Mouse (Mus musculus): ENCODE data around the gene Grip1.

The Grip1 gene

DNA sequence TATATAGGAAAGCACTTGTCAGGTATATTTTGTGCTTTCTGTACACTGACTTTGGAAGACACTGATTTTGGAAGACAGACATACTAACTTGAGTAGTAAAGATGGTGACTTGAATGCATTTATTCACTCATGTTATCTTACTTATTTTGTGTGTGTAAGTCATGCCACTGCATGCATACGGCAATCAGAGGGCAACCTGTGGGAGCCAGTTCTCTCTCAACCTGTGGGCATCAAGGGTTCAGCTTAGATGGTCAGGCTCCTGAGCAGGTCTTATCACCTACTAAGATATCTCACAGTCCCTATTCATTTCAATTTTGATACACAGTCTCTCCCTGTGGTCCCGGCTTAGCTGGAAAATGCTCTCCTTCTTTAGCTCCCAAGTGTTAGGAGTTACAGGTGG lies 5.4 kb downstream of the Grip1 start:
- no peak for DNase-seq (ENCODE audit: low read depth, low spot score)

DNA sequence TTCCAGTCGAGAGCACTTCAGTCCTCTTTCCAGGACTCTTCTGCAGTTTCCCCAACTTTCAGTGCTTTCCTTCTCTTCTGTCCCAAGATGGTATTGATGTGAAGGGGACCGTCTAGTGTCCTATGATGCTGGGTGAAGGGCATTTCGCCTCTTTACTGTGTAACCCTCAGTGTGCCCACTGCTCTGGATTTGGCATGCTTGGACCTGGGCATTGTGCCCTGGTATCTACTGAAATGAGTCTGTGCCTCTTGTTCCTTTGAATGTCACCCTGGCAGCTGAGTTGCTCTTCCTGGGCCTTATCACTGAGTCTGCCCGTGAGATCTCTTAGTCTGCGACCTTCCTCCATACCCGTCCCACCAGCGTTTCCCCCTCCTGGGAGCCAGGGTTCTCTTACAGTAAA lies 9.7 kb downstream of the Grip1 start:
- DNase-seq (ENCODE audit: low read depth, low spot score) = no peak

DNA sequence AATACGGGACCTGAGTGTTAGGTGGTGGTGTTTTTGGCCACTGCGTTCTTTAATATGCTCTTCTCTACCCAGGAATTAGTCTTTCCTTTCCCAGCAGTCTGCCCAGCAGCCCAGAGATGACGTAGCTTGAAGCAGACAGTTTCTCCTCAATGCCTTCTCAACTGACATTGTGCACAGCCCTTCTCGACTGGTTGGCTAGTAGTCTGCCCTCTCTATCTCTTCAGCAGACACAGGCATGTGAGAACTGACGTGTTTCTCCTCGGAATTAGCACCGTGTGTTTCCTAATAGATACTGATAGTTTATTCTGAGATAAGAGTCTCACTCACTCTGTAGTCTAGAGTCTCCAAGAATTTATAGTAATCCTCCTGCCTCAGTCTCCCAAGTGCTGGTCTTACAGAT lies 10.2 kb downstream of the Grip1 start:
- no peak for DNase-seq (ENCODE audit: low read depth, low spot score)

DNA sequence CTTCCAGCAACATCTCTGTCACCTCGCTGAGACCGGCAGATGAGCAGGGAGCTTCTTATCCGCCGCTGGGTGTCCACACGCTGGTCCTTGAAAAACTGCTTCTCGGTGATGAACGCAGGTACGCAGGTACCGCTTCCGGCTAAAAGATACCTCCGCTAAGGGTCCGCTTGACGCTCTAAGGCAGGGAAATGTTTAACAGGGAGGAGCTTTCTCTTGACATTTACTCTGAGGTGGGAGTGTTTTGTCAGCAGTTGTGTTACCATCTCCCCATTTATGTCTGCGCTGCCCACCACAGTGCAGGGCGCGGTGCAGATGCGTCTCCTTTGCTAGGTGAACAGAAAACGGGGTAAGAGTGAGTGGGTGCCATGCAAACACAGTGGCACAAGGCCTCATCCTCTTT lies 14.3 kb downstream of the Grip1 start:
- DNase-seq (ENCODE audit: low read depth, low spot score) = no peak

DNA sequence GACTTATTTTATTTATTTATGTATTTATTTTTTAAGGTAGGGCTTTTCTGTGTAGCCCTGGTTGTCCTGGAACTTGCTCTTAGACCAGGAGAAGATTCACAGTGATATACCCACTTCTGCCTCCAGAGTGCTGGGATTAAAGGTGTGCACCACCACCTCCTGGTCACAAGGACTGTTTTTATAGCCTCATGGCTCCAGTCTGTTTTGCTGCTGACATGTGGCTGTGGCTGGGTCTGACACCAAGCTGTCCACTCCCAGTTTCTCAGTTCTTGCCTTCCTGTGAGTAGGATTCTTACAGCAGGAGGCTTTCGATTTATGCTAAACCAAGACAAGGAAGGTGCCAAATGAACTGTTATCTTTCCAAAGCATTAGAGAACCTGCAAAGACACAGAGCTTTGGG lies 16.5 kb downstream of the Grip1 start:
- no peak for DNase-seq (ENCODE audit: low read depth, low spot score)

DNA sequence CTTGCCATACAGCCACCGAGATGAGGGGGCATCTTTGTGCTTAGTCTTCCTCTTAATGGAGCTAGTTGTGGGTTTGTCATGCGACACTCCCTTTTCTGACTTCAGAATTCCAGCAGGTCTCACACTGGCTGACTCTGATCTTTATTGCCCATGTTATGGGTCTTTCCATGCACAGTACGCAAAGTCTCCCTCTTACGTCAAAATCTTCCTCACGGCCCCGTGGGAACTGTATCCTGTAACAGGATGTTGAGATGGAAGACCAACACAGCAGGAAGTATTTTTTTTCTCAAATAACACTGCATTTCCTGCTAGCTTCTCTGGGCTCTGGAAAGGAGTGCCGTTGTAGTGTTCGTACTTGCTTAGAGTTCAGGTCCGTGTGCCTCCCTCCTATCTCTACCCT lies 21.5 kb downstream of the Grip1 start:
- DNase-seq (ENCODE audit: low read depth, low spot score) = no peak

DNA sequence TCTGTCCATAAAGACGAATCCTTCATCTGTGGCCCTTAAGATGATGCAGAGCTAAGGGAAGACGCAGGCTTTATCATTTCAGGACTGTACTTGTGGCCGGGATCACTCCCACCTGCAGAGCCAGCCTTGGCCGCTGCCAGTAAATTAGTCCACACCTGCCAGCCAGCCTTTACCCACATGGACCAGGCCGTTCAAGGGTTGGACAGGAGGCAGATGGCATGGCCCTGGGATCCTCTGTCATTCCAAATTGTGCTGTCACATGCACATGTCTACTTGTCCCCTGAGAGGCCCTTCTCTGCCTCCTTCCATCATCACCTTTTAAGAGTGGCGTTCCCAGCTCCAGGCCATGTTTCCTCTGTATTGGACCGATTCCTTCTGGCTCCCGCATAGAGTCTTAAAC lies 24.0 kb downstream of the Grip1 start:
- no peak for DNase-seq (ENCODE audit: low read depth, low spot score)

DNA sequence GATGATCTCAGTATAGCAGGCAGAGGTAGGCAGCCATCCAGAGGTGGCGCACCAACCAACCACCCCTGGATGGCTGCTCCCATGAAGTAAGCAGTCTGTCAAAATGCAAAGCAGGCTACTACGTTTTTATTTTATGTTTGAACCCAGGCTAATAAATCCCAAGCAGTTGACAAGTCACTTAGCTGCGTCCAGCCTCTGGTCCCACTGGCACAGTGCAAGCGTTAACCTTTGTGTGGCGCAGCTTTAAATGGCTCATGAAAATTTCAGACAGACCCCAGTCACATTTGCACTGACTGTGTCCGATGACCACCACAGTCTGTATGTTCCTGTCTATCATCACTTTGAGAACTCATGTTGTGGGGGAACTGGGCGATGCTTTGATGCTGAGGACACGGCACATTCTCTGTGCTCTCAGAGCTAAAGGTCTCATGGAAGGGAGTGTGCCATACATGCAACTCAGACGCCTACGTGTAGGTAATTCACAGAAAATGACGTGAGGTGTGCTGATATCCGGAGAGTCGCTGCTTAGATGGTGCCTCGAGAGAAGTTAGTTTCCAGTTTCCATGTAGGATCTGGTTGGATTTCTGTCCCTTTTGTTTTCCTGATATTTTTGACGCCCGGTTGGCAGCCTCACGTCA lies 29.6 kb downstream of the Grip1 start:
- no peak for DNase-seq (ENCODE audit: low read depth, low spot score)

DNA sequence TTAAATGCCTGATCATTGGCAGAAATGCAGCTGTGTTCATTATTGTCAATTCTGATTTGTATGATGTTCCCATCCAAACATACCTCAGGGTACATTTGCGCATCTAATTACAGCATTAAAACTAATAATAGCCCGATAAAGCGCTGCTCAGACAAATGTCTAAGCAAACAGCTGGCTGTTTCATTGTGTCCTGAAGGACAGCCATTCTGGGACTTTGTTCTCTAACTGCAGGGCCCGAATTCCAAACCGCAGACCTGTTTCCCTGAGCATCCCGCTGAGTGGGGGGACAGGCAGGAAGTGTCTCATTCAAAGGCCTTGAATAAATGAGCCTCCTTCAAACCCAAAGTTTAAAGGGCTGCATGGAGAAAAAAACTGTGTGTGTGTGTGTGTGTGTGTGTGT lies 30.1 kb downstream of the Grip1 start:
- no peak for DNase-seq (ENCODE audit: low read depth, low spot score)

DNA sequence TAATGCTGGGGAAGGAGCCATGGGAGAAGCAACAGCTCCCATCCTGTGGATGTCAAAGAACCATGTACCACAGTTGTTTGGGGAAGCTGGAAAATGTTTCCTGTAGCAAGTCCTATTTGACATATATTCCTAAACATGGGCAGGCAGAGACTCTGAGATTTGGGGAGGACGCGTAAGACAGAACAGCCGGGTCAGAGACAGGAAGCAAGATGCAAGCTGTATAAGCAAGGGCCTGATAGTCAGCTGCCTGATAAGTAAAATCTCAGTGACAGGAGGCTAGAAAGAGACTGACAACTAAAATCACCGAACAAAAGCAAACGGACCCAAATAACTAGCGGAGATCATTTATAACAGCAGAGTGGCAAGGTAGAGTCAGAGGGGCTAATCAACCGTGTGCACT lies 33.3 kb downstream of the Grip1 start:
- no peak for DNase-seq (ENCODE audit: low read depth, low spot score)

DNA sequence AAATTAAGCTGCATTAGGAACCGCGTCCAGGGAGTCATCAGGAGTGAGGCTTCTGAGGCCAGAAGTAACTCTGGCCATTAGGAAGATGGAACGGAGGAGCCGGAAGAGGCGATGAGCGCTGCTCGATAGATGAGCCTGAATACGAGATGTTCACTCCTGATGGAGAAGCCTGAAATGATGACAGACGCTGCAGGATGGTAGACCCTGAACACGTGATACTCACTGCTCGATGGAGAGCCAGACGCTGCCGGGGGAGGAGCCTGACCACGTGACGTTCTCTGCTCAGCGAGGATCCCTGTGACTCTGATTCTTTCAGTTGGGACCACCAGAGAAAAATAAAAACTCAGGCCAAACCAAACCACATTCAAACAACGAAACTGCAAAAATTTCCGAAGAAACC lies 37.2 kb downstream of the Grip1 start:
- DNase-seq (ENCODE audit: low read depth, low spot score) = no peak

DNA sequence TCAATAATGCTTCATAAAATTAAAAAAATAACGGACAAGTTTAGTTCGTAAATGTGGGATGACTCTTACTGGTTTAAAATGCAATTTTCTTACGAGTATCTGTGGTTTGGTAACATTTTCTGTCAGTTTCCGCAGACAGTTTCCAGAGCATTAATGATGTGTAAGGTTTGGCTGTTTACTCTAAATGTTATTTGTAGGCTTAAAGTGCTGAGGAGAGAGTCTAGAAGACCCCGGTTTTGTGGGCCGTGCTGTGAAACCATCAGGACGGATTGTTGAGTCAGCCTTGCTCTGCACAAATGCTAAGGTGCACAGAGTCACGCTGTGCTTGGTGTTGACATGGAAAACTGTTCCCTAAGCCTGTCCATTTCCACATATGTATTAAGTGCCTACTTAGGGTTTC lies 41.7 kb downstream of the Grip1 start:
- DNase-seq (ENCODE audit: low read depth, low spot score) = no peak

DNA sequence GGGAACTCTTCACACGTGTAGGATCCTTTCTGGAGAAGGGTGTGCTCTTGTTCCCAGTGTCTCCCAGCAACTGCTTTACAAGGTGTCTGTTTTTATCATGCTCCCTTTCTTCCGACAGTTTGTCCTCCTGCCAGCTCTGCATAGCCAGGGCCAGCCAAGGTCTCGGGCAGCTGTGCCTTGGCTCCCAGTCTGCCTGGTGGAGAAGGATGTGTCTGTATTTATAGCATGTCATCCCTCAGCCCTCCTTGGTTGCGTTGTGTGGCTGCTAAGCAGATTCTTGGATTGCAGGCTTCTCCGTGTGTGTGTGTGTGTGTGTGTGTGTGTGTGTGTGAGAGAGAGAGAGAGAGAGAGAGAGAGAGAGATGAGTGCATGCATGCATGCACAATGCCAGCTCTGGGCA lies 42.6 kb downstream of the Grip1 start:
- DNase-seq (ENCODE audit: low read depth, low spot score) = no peak

DNA sequence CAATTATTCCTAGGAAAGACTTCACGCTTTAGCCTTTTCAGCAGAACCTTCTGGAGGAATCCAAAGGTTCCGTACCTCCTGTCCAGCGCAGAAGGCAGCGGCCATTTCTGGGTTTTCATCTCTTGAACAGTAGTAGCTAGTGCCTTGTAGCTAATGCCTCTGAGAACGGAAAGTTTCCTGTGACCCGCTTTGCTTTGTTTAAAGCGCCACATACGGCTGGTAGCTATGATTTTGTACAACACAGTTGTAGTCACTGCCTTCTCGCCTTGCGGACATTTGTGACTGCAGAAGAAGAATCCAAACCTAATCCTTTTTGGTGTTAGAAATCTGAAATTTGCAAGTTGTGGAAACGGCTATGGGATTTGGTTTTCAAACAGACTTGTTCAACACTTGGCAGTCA lies 68.1 kb downstream of the Grip1 start:
- DNase-seq (ENCODE audit: low read depth, low spot score) = no peak

DNA sequence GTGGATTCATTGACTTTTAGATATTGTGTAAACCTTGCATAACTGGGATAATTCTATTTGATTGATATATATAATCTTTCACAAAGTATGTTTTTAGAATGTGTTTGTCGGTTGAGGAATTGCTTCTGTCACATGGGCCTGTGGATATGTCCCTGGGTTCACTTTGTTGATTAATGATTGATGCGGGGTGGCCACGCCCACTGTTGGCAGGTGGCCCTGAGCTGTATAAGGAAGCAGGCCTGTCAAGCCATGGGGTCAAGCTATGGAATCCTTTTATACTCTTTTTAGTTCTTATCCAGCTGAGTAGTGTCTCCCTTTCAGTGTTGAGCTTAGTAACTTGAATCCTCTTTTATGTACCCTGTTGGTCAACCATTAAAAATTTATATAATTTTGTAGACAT lies 72.1 kb downstream of the Grip1 start:
- DNase-seq (ENCODE audit: low read depth, low spot score) = no peak

DNA sequence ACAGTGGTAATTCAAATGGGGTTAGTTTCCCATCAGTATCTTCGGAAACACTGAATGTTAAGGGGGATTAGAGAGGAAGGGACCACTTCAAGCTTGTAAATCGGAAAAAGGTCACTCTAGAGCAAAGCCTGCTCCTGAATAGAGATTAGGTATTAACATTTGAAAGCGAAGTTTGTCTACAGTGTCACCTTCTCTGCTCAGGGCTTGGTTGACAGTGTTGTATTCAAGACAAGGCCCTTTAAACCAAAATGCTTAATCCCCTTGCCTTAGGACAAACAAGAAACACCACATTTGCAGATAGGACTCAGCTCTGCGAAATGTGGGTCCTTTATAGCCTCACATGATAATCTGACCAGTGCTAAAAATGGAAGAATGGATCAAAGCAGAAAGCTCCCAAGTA lies 81.2 kb downstream of the Grip1 start:
- DNase-seq (ENCODE audit: low read depth, low spot score) = no peak

DNA sequence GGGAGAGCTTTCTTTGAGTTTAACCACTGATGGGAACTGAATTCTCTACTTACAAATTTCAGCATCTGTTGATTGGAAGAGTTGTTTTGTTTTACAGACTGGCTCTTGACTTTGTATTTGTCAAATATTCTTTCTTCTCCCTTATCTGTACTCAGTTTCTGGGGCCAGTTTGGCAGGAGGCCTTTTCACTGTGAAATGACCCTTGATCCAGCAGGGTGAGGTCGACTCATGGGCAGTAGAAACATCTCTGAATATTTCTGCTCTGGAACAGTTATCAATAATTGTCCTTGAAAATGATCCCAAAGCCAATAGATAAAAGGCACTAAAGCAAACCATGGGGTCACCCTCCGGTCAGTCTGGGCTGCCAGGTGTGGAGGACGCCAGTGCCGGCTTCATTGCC lies 88.0 kb downstream of the Grip1 start:
- no peak for DNase-seq (ENCODE audit: low read depth, low spot score)

DNA sequence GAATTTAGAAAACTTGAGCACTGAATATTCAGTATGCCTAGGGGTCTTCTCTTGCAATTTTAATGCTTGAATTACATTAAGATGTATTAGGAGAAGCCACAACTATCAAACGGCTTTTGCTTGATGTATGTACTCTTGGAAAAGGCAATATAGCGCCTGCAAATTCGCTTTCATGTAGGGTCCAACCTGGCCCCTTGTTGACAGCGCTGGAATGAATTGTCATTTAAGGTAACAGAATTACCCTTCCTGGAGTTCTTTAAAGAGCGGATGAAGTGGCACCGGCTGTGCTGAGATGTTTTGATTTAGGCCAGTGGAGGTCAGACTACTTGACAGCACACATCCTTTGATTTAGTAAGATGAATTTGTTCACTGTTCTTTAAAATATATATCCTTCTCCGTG lies 90.1 kb downstream of the Grip1 start:
- no peak for DNase-seq (ENCODE audit: low read depth, low spot score)

DNA sequence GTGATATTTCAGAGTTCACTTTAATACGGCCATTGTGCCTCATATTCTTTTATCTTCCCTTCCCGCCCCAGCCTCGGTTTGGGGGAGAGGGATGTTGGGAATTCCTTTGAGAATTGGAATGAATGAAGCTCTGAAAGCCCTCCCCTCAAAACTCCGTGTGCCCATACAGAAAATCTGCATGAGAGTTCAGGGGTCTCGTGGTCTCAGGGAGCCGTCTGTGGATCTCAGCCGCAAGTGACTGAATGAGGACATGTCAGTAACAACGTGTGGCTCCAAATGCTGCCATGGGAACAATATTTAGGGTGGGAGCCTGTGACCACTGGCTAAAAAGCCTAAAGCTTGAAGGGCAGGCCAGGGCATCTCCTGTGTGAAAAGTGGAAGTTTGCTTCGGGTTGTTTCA lies 91.1 kb downstream of the Grip1 start:
- DNase-seq (ENCODE audit: low read depth, low spot score) = no peak

DNA sequence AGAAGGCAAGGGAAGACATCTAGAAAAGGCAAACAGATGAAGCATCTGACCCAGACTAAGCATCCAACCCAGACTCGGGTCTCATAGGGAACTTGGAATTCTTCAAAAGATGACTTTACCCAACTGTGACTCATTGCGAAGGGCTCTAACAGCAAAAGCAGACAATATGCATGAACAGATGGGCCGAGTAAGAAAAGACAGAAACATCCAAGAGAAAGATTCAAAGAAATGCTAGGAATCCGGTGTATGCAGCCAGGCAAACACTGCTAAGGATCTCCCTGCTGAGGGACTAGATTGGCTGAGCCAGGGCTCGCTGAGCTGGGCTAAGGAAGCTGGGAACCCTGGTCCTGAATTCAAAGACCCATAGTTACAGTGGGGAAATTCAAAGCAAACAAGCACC lies 94.2 kb downstream of the Grip1 start:
- DNase-seq (ENCODE audit: low read depth, low spot score) = no peak

DNA sequence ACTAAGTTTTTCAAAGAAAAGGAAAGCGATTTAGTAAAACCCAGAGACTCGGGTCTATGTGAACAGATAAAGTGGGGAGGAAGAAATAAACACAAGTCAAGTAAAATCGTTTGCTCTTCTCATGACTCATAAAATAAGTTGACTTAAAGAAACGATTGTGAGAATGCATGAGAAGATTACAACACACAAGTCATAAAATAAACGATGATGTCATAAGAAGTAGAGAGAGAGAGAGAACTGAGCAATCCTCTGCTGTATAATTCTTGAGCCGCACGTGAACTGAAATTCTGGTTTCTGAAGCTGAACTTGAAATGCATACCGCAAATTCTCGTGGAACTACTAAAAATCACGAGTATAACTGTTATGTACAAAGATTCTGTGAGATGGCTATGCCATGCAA lies 95.1 kb downstream of the Grip1 start:
- DNase-seq (ENCODE audit: low read depth, low spot score) = no peak

DNA sequence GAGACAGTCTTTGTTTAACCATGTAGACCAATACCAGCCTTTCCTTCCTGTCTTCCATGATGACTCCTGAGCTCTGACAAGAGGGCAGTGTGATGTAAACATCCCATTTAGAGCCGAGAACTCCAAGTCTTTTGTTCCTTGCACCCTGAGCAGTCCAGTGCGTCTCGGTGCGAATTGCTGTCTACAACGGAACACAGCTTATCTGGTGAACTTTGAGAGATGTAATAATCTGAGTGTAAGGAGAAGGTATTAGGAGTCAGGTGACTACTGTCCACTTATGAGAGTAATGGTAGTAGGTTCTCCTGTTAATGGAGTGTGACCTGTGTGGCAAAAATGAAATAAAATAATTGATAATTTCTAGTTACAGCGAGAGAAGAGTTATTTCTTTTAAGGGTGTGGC lies 97.0 kb downstream of the Grip1 start:
- no peak for DNase-seq (ENCODE audit: low read depth, low spot score)

DNA sequence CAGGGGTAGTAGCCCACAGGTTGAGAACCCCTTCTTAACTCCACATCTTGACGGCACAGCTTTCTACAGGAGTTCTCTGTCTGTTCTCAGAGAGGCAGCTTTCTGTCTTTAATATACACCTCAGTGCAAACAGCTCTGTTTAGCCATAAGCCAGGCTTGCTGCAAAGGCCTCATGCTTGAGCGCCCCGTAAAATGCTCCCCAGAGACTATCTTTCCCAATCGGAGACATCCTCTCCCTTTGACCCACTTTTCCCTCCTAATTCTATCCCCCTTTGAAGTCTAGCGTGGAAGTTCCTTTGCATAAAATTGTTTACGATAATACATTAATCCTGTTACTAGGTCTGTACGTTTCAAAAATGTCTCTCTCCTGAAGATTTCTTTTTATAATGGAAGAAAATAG lies 102.7 kb downstream of the Grip1 start:
- no peak for DNase-seq (ENCODE audit: low read depth, low spot score)

DNA sequence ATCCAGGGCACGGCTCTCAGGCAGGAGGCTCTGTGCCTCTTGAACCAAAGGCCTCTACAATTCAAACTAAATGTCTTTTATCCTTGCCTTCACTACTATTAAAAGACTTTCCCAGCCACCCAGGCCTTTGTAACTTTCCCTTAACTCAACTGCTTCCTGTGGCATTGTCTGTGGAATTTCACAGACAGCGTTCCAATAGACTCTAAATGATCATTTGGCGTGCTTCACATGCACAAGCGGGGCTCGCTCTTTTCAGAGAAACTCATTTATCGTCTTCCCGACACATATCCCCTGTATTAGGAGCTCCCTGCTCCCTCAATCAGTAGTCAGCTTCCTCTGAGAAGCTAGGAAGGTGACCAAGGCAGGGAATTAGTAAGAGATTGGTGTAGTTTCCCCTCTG lies 104.8 kb downstream of the Grip1 start:
- no peak for DNase-seq (ENCODE audit: low read depth, low spot score)

DNA sequence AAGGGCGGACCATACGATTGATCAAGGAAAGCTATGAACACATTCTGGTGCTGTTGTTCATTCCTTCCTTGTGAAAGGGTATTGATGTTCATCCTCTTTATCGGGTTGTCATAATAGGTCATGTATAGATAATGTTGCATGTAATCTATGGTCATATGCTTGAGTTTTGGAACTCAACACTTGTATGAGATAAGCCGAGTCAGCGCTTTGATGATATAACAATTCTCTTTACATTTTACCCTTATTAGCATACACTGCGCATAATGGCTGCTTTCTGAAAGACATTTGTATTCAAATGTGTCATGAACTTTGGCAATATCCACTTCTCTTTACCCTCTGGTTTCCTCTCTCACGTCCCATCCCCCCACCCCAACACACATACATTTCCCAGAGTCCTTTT lies 111.2 kb downstream of the Grip1 start:
- no peak for DNase-seq (ENCODE audit: low read depth, low spot score)
